10 mouse cellular contexts compared by ENCODE assay signal in the genomic region with DNA sequence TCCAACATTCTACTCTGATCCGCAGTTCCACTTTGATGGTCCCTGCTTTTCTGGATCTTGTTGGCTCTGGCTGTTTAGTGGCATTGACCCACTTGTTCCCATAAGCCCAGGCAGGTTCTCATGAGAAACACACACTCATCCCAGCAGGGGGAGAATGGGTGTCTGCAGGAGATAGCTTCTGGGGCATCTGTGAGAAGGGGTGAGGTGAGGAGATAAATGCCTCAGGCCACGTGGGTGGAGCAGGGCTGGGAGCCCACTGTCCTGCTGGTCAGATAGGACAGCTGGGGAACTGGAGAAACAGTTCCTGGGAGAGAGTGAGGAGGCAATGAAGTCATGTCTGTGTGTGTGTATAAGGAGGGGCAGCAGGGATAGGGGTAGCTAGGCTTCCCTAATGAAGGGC. TPM values are rescaled to one million over a fixed set of nuclear protein-coding genes. Genes with fewer than 3 reads are reported as not detected.
DNase-seq lines count a peak whose midpoint lies in the region; ATAC-seq lines count a peak whose summit lies in the region.
"Had no signal": no experiment of that assay in that cellular context is flagged by ENCODE, and none has a peak within 500 bp of the region (broad histone marks: within the 10 kb centered on the region; RNA-seq: fewer than 3 reads in every experiment).

No protein-coding gene starts in this region.

- peaks cover 28% of the 10 kb centered on the region for H3K27me3 ChIP-seq in hindbrain, embryonic 10.5 days (ENCODE audit: insufficient read depth, poor library complexity, severe bottlenecking)
- peaks cover 20% of the 10 kb centered on the region for H3K27me3 ChIP-seq in hindbrain, embryonic 12.5 days

- no peak for DNase-seq in hindbrain, embryonic 10.5 days (ENCODE audit: low spot score)
- peak; percentile 73 for DNase-seq in c-Kit-positive CD71-positive TER-119-negative erythroid progenitor cells, embryonic 14.5 days (ENCODE audit: low read depth)
- peak; percentile 91 for DNase-seq in liver
- peak; percentile 50 to 59 for DNase-seq in spleen, postnatal 14 days (ENCODE audit: low spot score in 2 of 2)
- no peak for DNase-seq in thymus, postnatal 4 days
- no peak for DNase-seq in layer of hippocampus, adult 9-10 months (ENCODE audit: low spot score)
- no peak for DNase-seq in frontal cortex, postnatal 10 days (ENCODE audit: low spot score in 2 of 2)
- DNase-seq: adrenal gland, adult 8-10 months had no signal

- H3K36me3 ChIP-seq in hindbrain, embryonic 10.5 days = peaks cover 21% of the 10 kb centered on the region
- peaks cover 14% of the 10 kb centered on the region; the same call in 1 of the 2 replicates for H3K36me3 ChIP-seq in hindbrain, embryonic 12.5 days

- no peak overlapping the region for H3K4me3 ChIP-seq in hindbrain, embryonic 10.5 days
- no peak overlapping the region for H3K4me3 ChIP-seq in hindbrain, embryonic 12.5 days
- H3K4me3 ChIP-seq: midbrain, embryonic 12.5 days had no signal

- 0 out of 2 replicates have a peak overlapping the region, but pooled peaks have one; percentile 35 for H3K27ac ChIP-seq in hindbrain, embryonic 10.5 days
- H3K27ac ChIP-seq in hindbrain, embryonic 12.5 days = no peak overlapping the region
- H3K27ac ChIP-seq: midbrain, embryonic 12.5 days had no signal

- H3K4me2 ChIP-seq in hindbrain, embryonic 12.5 days (replicated peaks) = no peak overlapping the region
- H3K4me2 ChIP-seq: midbrain, embryonic 12.5 days had no signal

- ATAC-seq in hindbrain, embryonic 12.5 days (ENCODE audit: low FRiP score) = no peak

- H3K9me3 ChIP-seq in hindbrain, embryonic 10.5 days = no peaks in the 10 kb centered on the region
- no peaks in the 10 kb centered on the region for H3K9me3 ChIP-seq in hindbrain, embryonic 12.5 days (replicated peaks)
- H3K9me3 ChIP-seq: midbrain, embryonic 12.5 days had no signal

- H3K4me1 ChIP-seq in hindbrain, embryonic 10.5 days (replicated peaks) = peaks cover 8% of the 10 kb centered on the region; the same call in 1 of the 2 replicates
- H3K4me1 ChIP-seq in hindbrain, embryonic 12.5 days = no peaks in the 10 kb centered on the region
- H3K4me1 ChIP-seq: midbrain, embryonic 12.5 days had no signal

- H3K9ac ChIP-seq in hindbrain, embryonic 12.5 days = no peak overlapping the region
- H3K9ac ChIP-seq: midbrain, embryonic 12.5 days had no signal

- 61% methylated on average over 2 of the region's 2 CpGs for WGBS in hindbrain, embryonic 10.5 days
- WGBS in hindbrain, embryonic 12.5 days = 59% methylated on average over 2 of the region's 2 CpGs

RNA-seq across cellular contexts. Expression of a gene that starts 6.9 kb away (rescaled TPM):
- polyA plus RNA-seq in hindbrain, embryonic 10.5 days (2016; fragmentation: Nextera tagmentation; extraction: Ambion mirVana) = 8.9 and 10.8 TPM in 2 replicates
- 14.8 and 17.7 TPM in 2 replicates for polyA plus RNA-seq in hindbrain, embryonic 12.5 days (2016; fragmentation: Nextera tagmentation; extraction: Ambion mirVana)

RNA-seq across cellular contexts. Expression of a gene that starts 39.0 kb away (rescaled TPM):
- polyA plus RNA-seq in hindbrain, embryonic 10.5 days (2016; fragmentation: Nextera tagmentation; extraction: Ambion mirVana) = 9.3 and 11.0 TPM in 2 replicates
- 12.9 and 13.0 TPM in 2 replicates for polyA plus RNA-seq in hindbrain, embryonic 12.5 days (2016; fragmentation: Nextera tagmentation; extraction: Ambion mirVana)

Comparison
In these comparisons a context has a peak if more than half of its experiments do, and no peak if none do; other contexts are left out.
1. DNase-seq: peak in c-Kit-positive CD71-positive TER-119-negative erythroid progenitor cells, embryonic 14.5 days (single experiment), liver (single experiment) and spleen, postnatal 14 days (2 of 2); none in hindbrain, embryonic 10.5 days (single experiment), thymus, postnatal 4 days (single experiment), layer of hippocampus, adult 9-10 months (single experiment) and frontal cortex, postnatal 10 days (0 of 2).